24 mouse cellular contexts compared by ENCODE assay signal in genomic region chr12:76241833-76242232, GRCm38 (mm10). TPM values are rescaled to one million over a fixed set of nuclear protein-coding genes. Genes with fewer than 3 reads are reported as not detected.
DNase-seq lines count a peak whose midpoint lies in the region; ATAC-seq and TF ChIP-seq lines count a peak whose summit lies in the region.
"Had no signal": no experiment of that assay in that cellular context is flagged by ENCODE, and none has a peak within 500 bp of the region (broad histone marks: within the 10 kb centered on the region; RNA-seq: fewer than 3 reads in every experiment).

No protein-coding gene starts in this region.

- peak; percentile 65 for ATAC-seq in liver, embryonic 13.5 days (ENCODE audit: low read depth)
- ATAC-seq in liver, postnatal 0 days = no peak
- ATAC-seq: forebrain, embryonic 14.5 days had no signal

- H3K36me3 ChIP-seq in liver, embryonic 13.5 days = no peaks in the 10 kb centered on the region
- no peaks in the 10 kb centered on the region for H3K36me3 ChIP-seq in liver, postnatal 0 days (replicated peaks; ENCODE audit: insufficient read depth, low read length)
- H3K36me3 ChIP-seq: embryonic facial prominence, embryonic 13.5 days; forebrain, embryonic 10.5 days; heart, embryonic 12.5 days; hindbrain, embryonic 10.5 days had no signal

- TF ChIP-seq EP300 in liver, postnatal 0 days (IDR thresholded peaks at IDR 0.05; ENCODE audit: low read depth) = no peak

- DNase-seq in heart, adult 11 months = peak; percentile 8
- DNase-seq in heart, adult 8-10 months (ENCODE audit: low spot score) = no peak
- DNase-seq in liver, embryonic 13.5 days = no peak
- DNase-seq in liver, postnatal 0 days = no peak
- no peak for DNase-seq in lung, postnatal 10 days
- DNase-seq in urinary bladder, postnatal 10 days (ENCODE audit: low spot score) = no peak
- DNase-seq in right cerebral cortex, postnatal 14 days = no peak
- DNase-seq: adrenal gland, adult 2 months; adrenal gland, postnatal 25 days; cerebellum, adult 11 months; cerebellum, adult 9-10 months; cerebellum, postnatal 36 days; gastrocnemius, adult 2 months; heart, adult 2 months had no signal

- H3K27me3 ChIP-seq in liver, embryonic 13.5 days = no peaks in the 10 kb centered on the region
- no peaks in the 10 kb centered on the region for H3K27me3 ChIP-seq in liver, postnatal 0 days (ENCODE audit: insufficient read depth, low read length)
- H3K27me3 ChIP-seq: embryonic facial prominence, embryonic 13.5 days; heart, embryonic 12.5 days had no signal

- no peaks in the 10 kb centered on the region for H3K9me3 ChIP-seq in liver, embryonic 13.5 days (replicated peaks)
- H3K9me3 ChIP-seq in liver, postnatal 0 days (ENCODE audit: low read length) = no peaks in the 10 kb centered on the region
- H3K9me3 ChIP-seq: embryonic facial prominence, embryonic 13.5 days; forebrain, embryonic 10.5 days; heart, embryonic 12.5 days; hindbrain, embryonic 10.5 days had no signal

- no peak overlapping the region for H3K4me3 ChIP-seq in liver, embryonic 13.5 days (replicated peaks)
- no peak overlapping the region for H3K4me3 ChIP-seq in liver, postnatal 0 days (ENCODE audit: low read depth, low read length)
- H3K4me3 ChIP-seq: embryonic facial prominence, embryonic 13.5 days; forebrain, embryonic 10.5 days; gastrocnemius, adult 2 months; heart, adult 2 months; heart, embryonic 12.5 days; hindbrain, embryonic 10.5 days had no signal

- peak overlapping the region; percentile 36 for H3K4me2 ChIP-seq in liver, embryonic 13.5 days
- peak overlapping the region; percentile 14; the same call in 1 of the 2 replicates for H3K4me2 ChIP-seq in liver, postnatal 0 days (ENCODE audit: low read depth, low read length)
- H3K4me2 ChIP-seq: embryonic facial prominence, embryonic 13.5 days; heart, embryonic 12.5 days; hindbrain, embryonic 14.5 days had no signal

- TF ChIP-seq CTCF in liver, postnatal 0 days (IDR thresholded peaks at IDR 0.05; ENCODE audit: low read depth) = no peak

- H3K27ac ChIP-seq in liver, embryonic 13.5 days = peak overlapping the region; percentile 84
- H3K27ac ChIP-seq in liver, postnatal 0 days (ENCODE audit: low read depth) = 0 out of 2 replicates have a peak overlapping the region, but pooled peaks have one; percentile 29
- H3K27ac ChIP-seq: embryonic facial prominence, embryonic 13.5 days; forebrain, embryonic 10.5 days; gastrocnemius, adult 2 months; heart, adult 2 months; hindbrain, embryonic 10.5 days; hindbrain, embryonic 14.5 days had no signal

- peaks cover 57% of the 10 kb centered on the region for H3K4me1 ChIP-seq in liver, embryonic 13.5 days (replicated peaks)
- H3K4me1 ChIP-seq in liver, postnatal 0 days (ENCODE audit: insufficient read depth) = peaks cover 5% of the 10 kb centered on the region; the same call in 1 of the 2 replicates
- H3K4me1 ChIP-seq: embryonic facial prominence, embryonic 13.5 days; forebrain, embryonic 10.5 days; hindbrain, embryonic 10.5 days had no signal

- H3K9ac ChIP-seq in liver, embryonic 13.5 days = peak overlapping the region; percentile 34; the same call in 1 of the 2 replicates
- H3K9ac ChIP-seq in liver, postnatal 0 days (replicated peaks) = no peak overlapping the region
- H3K9ac ChIP-seq: embryonic facial prominence, embryonic 13.5 days; heart, embryonic 12.5 days; hindbrain, embryonic 14.5 days had no signal

- WGBS in liver, embryonic 13.5 days (ENCODE audit: insufficient replicate concordance) = 25% methylated on average over 5 of the region's 5 CpGs
- WGBS in liver, postnatal 0 days (ENCODE audit: insufficient replicate concordance) = 47% methylated on average over 5 of the region's 5 CpGs

RNA-seq across cellular contexts. Expression of gene Tex21, which starts 4.7 kb away (rescaled TPM):
- not detected for total RNA-seq in heart, adult 8-10 months (2022)
- polyA plus RNA-seq in liver, embryonic 13.5 days (2015; fragmentation: Nextera tagmentation; extraction: Ambion mirVana) = 0.10 and 0.13 TPM in 2 replicates
- polyA plus RNA-seq in liver, postnatal 0 days (2015; fragmentation: Nextera tagmentation; extraction: Ambion mirVana) = 0.08 TPM in 1 of 2 replicates, not detected in the other
- total RNA-seq: adrenal gland, adult 2 months; adrenal gland, postnatal 25 days; gastrocnemius, adult 2 months; gastrocnemius, postnatal 4 days; heart, adult 2 months; heart, postnatal 25 days had no signal
- polyA plus RNA-seq: adrenal gland, adult 2 months; C2C12; embryonic facial prominence, embryonic 13.5 days; forebrain, embryonic 10.5 days; forebrain, embryonic 14.5 days; heart, adult 2 months; heart, embryonic 16.5 days; hindbrain, embryonic 10.5 days had no signal

RNA-seq across cellular contexts. Expression of gene Mthfd1, which starts 13.3 kb away (rescaled TPM):
- total RNA-seq in heart, adult 8-10 months (2022) = 10 to 100 TPM; 28.1 to 32.4 (median 29.1) TPM
- polyA plus RNA-seq in liver, embryonic 13.5 days (2015; fragmentation: Nextera tagmentation; extraction: Ambion mirVana) = 111 and 125 TPM in 2 replicates
- polyA plus RNA-seq in liver, postnatal 0 days (2015; fragmentation: Nextera tagmentation; extraction: Ambion mirVana) = 62.6 and 63.0 TPM in 2 replicates
